Mouse (Mus musculus): ENCODE data around the gene Gm4884. TPM values are rescaled to one million over a fixed set of nuclear protein-coding genes. Genes with fewer than 3 reads are reported as not detected.
"Not testable (repeated sequence)": the region's sequence is repeated elsewhere in the genome, so short reads cannot be mapped to it uniquely, and the experiment has no call there.

Gene Gm4884
- not detected in 2 replicates for polyA plus RNA-seq (2015; fragmentation: Nextera tagmentation; extraction: Ambion mirVana)

GRCm38 (mm10) chr7:41032419-41032818 is at the start of gene Gm4884:
Gene Gm4884 (plus strand): TSS chr7:41032719.
- H3K36me3 ChIP-seq; H3K4me1 ChIP-seq; H3K9me3 ChIP-seq; H3K9ac ChIP-seq; H3K27ac ChIP-seq; H3K27me3 ChIP-seq; H3K4me3 ChIP-seq; ATAC-seq (ENCODE audit: insufficient number of reproducible peaks, low FRiP score, low TSS enrichment, low read depth); H3K4me2 ChIP-seq: not testable (repeated sequence)
- 92% methylated on average over 1 of the region's 1 CpGs for WGBS

- Histone ChIP-seq H3K9ac (no peak within 1 kb of the TSS), H3K4me1 (no peaks in the 10 kb centered on the region), H3K4me3 (no peak within 1 kb of the TSS), H3K9me3 (no peaks in the 10 kb centered on the region), H3K4me2 (no peak within 1 kb of the TSS), H3K27me3 (no peaks in the 10 kb centered on the region), H3K36me3 (no peaks in the 10 kb centered on the region), H3K27ac (no peak within 1 kb of the TSS)
- WGBS, result 67% methylated on average over 1 of the region's 1 CpGs
- no peak for ATAC-seq (ENCODE audit: insufficient number of reproducible peaks, low FRiP score, low TSS enrichment, low read depth)
Measured at GRCm38 (mm10) chr7:40987243-40987642, 45.3 kb upstream of the Gm4884 start, which contains the start of gene 4930433I11Rik. Gene 4930433I11Rik (plus strand): TSS chr7:40987543.

GRCm38 (mm10) chr7:41044058-41044457 is 11.5 kb downstream of the Gm4884 start:
- not testable (repeated sequence) for ATAC-seq (ENCODE audit: insufficient number of reproducible peaks, low FRiP score, low TSS enrichment, low read depth); H3K4me1 ChIP-seq; H3K9me3 ChIP-seq; H3K36me3 ChIP-seq; H3K9ac ChIP-seq; H3K27me3 ChIP-seq; H3K27ac ChIP-seq; H3K4me2 ChIP-seq; H3K4me3 ChIP-seq
- 68% methylated on average over 3 of the region's 3 CpGs for WGBS

Other genes with a start within 250 kb of the Gm4884 start
- 6.0 and 8.1 TPM in 2 replicates for gene Vstm2b, start 134.4 kb upstream of the Gm4884 start, polyA plus RNA-seq (2015; fragmentation: Nextera tagmentation; extraction: Ambion mirVana)
- gene 4930433I11Rik, start 45.2 kb upstream of the Gm4884 start, polyA plus RNA-seq (2015; fragmentation: Nextera tagmentation; extraction: Ambion mirVana), result not detected in 2 replicates
- gene Gm5592, start 121.1 kb downstream of the Gm4884 start, polyA plus RNA-seq (2015; fragmentation: Nextera tagmentation; extraction: Ambion mirVana), result not detected in 2 replicates

Data from limb, embryonic 15.5 days (tissue).